Mouse (Mus musculus) lung, postnatal 14 days (tissue): ENCODE results near the gene Acsf2.

ENCODE experiments used
- DNase-seq: peaks from one replicate; pipeline ENCODE4 v3.0.0; 2021

Acsf2 gene

DNA sequence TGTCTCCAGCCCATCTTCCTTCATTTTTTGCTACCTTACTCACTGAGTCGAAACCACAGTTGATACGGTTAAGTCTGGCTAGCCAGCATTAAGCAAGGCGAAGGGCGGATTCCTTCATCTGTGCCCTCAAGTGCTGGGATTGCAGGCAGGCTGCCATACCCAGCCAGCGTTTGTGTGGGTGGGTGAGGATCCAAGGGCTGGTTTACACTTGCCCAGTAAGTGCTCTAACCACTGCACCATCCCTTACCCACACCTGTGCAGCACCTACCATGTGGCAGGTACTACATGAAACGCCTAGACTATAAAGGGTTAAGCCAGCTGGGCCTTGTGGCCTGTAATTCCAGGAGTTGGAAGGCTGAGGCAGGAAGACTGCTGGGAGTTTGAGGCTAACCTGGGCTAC, 54.4 kb downstream of the Acsf2 start:
- DNase-seq, result no peak

GRCm38 (mm10) chr11:94546381-94546780, 55.3 kb downstream of the Acsf2 start:
- no peak for DNase-seq

- no peak for DNase-seq
Observed at GRCm38 (mm10) chr11:94544422-94544821, 57.2 kb downstream of the Acsf2 start.

DNA sequence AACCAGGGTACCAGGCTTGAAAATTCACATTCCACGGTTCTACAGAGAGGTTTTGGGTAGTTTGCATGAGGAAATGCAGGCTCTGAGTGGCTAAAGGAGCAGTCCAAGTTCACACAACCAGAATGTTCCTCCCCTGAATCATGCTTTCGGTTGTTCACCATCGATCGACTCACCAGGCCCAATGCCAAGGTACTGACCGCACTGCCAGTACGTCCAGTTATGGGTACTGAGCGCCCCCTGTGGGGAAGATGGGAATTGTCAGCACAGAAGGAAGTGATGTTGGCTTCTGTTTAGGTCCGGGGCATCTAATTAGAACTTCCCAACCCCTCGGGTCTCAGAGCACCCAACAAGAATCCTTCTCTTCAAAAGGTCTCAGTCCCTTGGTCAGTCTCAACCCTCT, 57.7 kb downstream of the Acsf2 start:
- DNase-seq, result peak; percentile 98

GRCm38 (mm10) chr11:94543344-94543743, 58.3 kb downstream of the Acsf2 start:
- no peak for DNase-seq

DNA sequence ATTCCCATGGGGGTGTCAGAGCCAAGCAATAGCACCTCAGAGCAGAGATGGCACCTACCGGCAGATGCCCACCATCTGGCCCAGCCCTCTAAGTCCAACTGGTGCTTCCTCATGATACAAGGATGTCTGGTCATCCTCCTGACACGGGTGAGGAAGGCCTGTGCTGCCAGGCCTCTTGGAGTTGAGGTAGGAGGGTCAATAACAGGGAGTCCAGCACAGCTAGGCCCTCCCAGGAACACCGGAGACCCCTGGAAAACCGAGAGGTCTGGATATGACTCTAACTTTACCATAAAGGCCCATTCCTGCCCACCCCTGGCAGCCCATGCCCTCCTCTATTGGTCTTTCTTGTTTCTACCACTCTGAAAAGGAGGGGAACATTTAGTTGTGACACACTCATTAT, 59.3 kb downstream of the Acsf2 start:
- DNase-seq, result no peak

- DNase-seq, result no peak
Observed at GRCm38 (mm10) chr11:94539761-94540160, 61.9 kb downstream of the Acsf2 start.

DNA sequence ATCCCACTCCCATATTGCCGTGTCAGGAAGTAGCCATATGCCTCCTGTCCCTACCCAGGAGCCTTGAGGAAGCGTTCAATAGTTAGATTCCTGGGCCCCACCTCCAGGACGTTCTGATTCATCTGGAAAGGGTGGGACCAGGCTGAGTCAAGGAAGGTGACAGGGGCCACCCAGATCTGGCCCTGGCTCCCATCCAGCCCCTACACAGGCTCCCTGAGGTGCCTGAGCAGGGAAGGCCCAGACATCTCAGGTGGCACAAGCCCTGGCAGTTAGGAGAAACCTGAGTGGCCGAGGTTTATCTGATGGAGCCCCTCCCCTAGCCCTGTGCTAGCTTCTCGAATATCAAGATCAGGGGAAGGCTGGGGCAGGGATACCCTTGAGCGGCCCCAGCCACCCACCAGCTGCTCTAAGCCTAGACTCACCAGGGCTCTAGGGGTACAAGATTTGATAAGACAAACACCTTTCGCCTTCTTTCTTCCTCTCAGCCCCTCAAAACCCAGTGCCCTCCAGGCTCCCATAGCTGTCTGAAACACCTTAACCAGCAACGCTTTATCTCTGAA, 62.9 kb downstream of the Acsf2 start:
- DNase-seq, result no peak

- DNase-seq, result no peak
Observed at GRCm38 (mm10) chr11:94533171-94533570, 68.5 kb downstream of the Acsf2 start.

DNA sequence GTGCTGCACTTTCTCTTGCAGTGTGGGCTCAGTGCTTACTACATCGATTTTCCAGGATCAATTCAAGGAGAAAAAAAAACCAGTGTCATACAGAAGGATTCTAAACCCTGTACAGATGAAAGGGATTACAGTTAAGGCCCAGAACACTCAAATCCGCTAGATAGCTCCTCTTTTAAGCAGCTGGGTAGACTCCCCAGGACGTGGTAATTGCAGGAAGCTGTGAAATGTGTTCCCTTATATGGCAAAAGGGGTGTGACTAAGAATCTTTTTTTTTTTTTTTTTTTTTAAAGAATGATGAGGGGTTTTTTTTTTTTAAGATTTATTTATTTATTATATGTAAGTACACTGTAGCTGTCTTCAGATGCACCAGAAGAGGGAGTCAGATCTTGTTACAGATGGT, 72.8 kb downstream of the Acsf2 start:
- DNase-seq, result no peak

DNA sequence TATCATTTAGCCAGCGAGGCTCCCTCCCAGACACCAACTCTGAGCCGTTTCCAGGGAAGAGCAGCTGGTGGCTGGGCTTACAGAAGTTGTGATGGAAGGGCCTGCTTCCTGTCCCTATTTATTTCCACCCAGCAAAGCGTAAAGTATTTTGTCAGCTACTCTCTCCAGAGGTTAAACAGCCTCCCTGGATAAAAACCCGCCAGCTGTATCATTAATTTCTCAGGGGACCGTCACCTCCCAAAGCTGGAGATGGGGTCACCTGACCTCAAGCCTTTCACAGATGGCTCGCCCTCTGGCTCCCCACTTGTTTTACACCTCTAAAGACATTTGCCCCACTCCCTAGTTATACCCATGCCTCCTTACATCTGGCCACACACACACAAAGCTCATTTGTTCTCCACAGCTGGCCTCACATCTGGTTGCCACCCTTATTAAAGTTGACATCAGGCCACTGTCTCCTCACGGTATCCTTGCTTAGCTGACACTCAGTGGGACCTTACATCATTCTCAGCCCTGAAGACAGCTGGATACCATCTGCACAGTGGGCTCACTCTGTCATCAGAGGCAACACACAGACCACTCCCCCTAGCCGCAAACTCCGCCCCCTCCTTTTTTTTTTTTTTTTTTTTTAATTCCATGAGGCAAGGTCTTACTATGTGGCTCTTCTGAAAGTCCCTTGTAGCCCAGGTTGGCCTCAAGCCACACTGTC, 75.3 kb downstream of the Acsf2 start:
- no peak for DNase-seq

DNA sequence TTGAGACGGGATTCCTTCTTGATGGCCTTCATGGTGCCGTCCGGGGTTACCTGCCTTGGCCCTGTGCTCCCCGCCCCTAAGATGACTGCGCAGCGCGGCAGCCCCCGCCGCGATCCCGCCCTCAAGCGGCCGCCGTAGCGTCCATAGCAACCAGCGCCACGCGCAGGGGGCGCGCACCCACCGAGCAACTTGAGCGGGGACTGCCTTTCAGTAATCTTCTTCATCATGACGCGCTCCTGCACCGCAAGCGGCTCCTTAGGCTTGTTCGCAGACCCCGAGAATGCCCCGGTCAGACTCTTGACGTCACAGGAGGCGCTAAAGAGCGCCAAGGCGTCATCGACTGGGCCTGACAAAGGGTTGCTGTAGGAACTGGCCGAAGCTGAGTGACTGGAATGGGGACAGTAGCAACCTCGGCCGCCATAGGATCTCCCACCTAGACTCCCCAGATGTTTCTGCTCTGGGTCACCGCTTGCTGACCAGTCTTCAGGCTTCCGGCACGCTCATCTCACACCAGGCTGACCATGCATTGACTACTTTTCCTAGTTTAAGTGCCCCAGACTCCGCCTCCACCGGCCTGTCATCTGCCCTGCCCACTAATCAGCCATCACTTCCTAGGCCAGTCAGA, 80.3 kb downstream of the Acsf2 start, which contains the start of gene Mycbpap:
Gene Mycbpap, minus strand, starts transcription at position 524 of the 625 bp plus-strand sequence.
- DNase-seq, result peak; percentile 63

DNA sequence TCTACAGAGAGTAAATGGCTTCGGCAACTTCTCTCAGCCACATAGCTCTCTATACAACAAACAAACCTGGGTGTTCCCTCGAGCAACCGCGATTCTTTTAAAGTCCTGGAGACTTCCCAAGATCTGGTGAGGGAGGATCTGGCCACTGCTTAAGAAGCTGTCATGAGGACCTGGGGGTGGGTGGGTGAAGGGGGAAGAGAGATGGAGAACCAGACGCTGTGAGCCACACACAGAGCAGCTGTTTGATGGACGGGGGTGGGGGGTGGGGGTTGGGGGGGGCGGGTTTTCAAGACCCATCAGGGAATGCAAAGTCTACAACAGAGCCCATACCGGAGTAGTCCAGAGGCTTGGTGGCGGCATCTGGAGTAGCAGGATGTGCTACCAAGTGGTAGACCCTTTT, 88.2 kb downstream of the Acsf2 start:
- DNase-seq, result no peak

GRCm38 (mm10) chr11:94508976-94509375, 92.7 kb downstream of the Acsf2 start:
- no peak for DNase-seq
